Mouse (Mus musculus) MEL (cell line): ENCODE measurements at regions not wholly inside any gene's neighbourhood (a gene's known extent, or its start where the extent isn't known, plus 50 kb on each side); places are given as distances from the start of the nearest gene placed in this dataset.

Source experiments
- CHD2 ChIP-seq: IDR thresholded peaks from 2 replicates; pipeline ENCODE4 v1.6.1; 2011; ENCODE audit warnings: low read length, improper control_type of control experiment
- CTCF ChIP-seq, 3 experiments: IDR thresholded peaks in 2 of 3; conservative IDR thresholded peaks in 1 of 3; 2 replicates each; pipeline ENCODE4 v1.5.1; 2011 to 2012; ENCODE audit warnings: low read length in 3 of 3, low read depth in 2 of 3, mild to moderate bottlenecking in 2 of 3, improper control_type of control experiment in 1 of 3, inconsistent platforms in 1 of 3, mixed read lengths in 1 of 3, moderate library complexity in 1 of 3; ENCODE audit not compliant: control insufficient read depth in 1 of 3, insufficient read depth in 1 of 3, poor library complexity in 1 of 3, severe bottlenecking in 1 of 3

- TF ChIP-seq CTCF (IDR thresholded peaks at IDR 0.05 in 2 of 3, conservative IDR thresholded peaks at IDR 0.05 in 1 of 3; ENCODE audit: control insufficient read depth in 1 of 3, insufficient read depth in 1 of 3, low read depth in 2 of 3, low read length in 3 of 3, poor library complexity in 1 of 3, severe bottlenecking in 1 of 3) (no peak), CHD2 (no peak)
Measured at GRCm38 (mm10) chr1:83505386-83505785, 97.4 kb upstream of the Sphkap start.
